Mouse (Mus musculus): ENCODE results near the gene Kmt5a. TPM values are rescaled to one million over a fixed set of nuclear protein-coding genes. Genes with fewer than 3 reads are reported as not detected.

Gene Kmt5a
- 22.0 TPM for polyA plus RNA-seq (2014; fragmentation: Illumina TruSeq; extraction: RNeasy Lipid Tissue Mini Kit (QIAGEN cat#74804); ENCODE audit: low read depth, low replicate concordance)

GRCm38 (mm10) chr5:124439447-124440093, at the start of gene Kmt5a:
Kmt5a (plus strand) TSS chr5:124439930.

GRCm38 (mm10) chr5:124425412-124426259, 14.1 kb upstream of the Kmt5a start, which contains the start of gene Sbno1:
Sbno1 (minus strand) TSS chr5:124426001.

GRCm38 (mm10) chr5:124482966-124483654, 43.4 kb downstream of the Kmt5a start, which contains the start of gene Snrnp35:
Snrnp35 (plus strand) TSS chr5:124483134.

Other genes with a start within 250 kb of the Kmt5a start
- 3.1 TPM for gene Pitpnm2, start 190.2 kb upstream of the Kmt5a start, polyA plus RNA-seq (2014; fragmentation: Illumina TruSeq; extraction: RNeasy Lipid Tissue Mini Kit (QIAGEN cat#74804); ENCODE audit: low read depth, low replicate concordance)
- gene Mphosph9, start 112.0 kb upstream of the Kmt5a start, polyA plus RNA-seq (2014; fragmentation: Illumina TruSeq; extraction: RNeasy Lipid Tissue Mini Kit (QIAGEN cat#74804); ENCODE audit: low read depth, low replicate concordance) = 2.6 TPM
- 13.7 TPM for gene 2810006K23Rik, start 111.8 kb upstream of the Kmt5a start, polyA plus RNA-seq (2014; fragmentation: Illumina TruSeq; extraction: RNeasy Lipid Tissue Mini Kit (QIAGEN cat#74804); ENCODE audit: low read depth, low replicate concordance)
- gene Cdk2ap1, start 76.8 kb upstream of the Kmt5a start, polyA plus RNA-seq (2014; fragmentation: Illumina TruSeq; extraction: RNeasy Lipid Tissue Mini Kit (QIAGEN cat#74804); ENCODE audit: low read depth, low replicate concordance) = 47.3 TPM
- gene Sbno1, start 13.9 kb upstream of the Kmt5a start, polyA plus RNA-seq (2014; fragmentation: Illumina TruSeq; extraction: RNeasy Lipid Tissue Mini Kit (QIAGEN cat#74804); ENCODE audit: low read depth, low replicate concordance) = 25.7 TPM
- 1.6 TPM for gene Rilpl2, start 38.4 kb downstream of the Kmt5a start, polyA plus RNA-seq (2014; fragmentation: Illumina TruSeq; extraction: RNeasy Lipid Tissue Mini Kit (QIAGEN cat#74804); ENCODE audit: low read depth, low replicate concordance)
- gene Snrnp35, start 43.2 kb downstream of the Kmt5a start, polyA plus RNA-seq (2014; fragmentation: Illumina TruSeq; extraction: RNeasy Lipid Tissue Mini Kit (QIAGEN cat#74804); ENCODE audit: low read depth, low replicate concordance) = 0.98 TPM
- 0.66 TPM for gene Rilpl1, start 91.5 kb downstream of the Kmt5a start, polyA plus RNA-seq (2014; fragmentation: Illumina TruSeq; extraction: RNeasy Lipid Tissue Mini Kit (QIAGEN cat#74804); ENCODE audit: low read depth, low replicate concordance)
- gene Tmed2, start 100.8 kb downstream of the Kmt5a start, polyA plus RNA-seq (2014; fragmentation: Illumina TruSeq; extraction: RNeasy Lipid Tissue Mini Kit (QIAGEN cat#74804); ENCODE audit: low read depth, low replicate concordance) = 919 TPM
- 4.1 TPM for gene Ddx55, start 112.9 kb downstream of the Kmt5a start, polyA plus RNA-seq (2014; fragmentation: Illumina TruSeq; extraction: RNeasy Lipid Tissue Mini Kit (QIAGEN cat#74804); ENCODE audit: low read depth, low replicate concordance)
- 28.7 TPM for gene Eif2b1, start 139.2 kb downstream of the Kmt5a start, polyA plus RNA-seq (2014; fragmentation: Illumina TruSeq; extraction: RNeasy Lipid Tissue Mini Kit (QIAGEN cat#74804); ENCODE audit: low read depth, low replicate concordance)
- gene Gtf2h3, start 139.2 kb downstream of the Kmt5a start, polyA plus RNA-seq (2014; fragmentation: Illumina TruSeq; extraction: RNeasy Lipid Tissue Mini Kit (QIAGEN cat#74804); ENCODE audit: low read depth, low replicate concordance) = 6.8 TPM
- 12.0 TPM for gene Atp6v0a2, start 188.6 kb downstream of the Kmt5a start, polyA plus RNA-seq (2014; fragmentation: Illumina TruSeq; extraction: RNeasy Lipid Tissue Mini Kit (QIAGEN cat#74804); ENCODE audit: low read depth, low replicate concordance)

All from liver, adult 10 weeks (tissue).